Mouse (Mus musculus) CH12.LX (cell line): Measurements from ENCODE around the gene Inpp5a. TPM values are rescaled to one million over a fixed set of nuclear protein-coding genes. Genes with fewer than 3 reads are reported as not detected.

ENCODE experiments used
- DNase-seq: peaks from one replicate; pipeline ENCODE4 v3.0.0-alpha.2; 2013; ENCODE audit errors: extremely low read depth
- H3K27ac ChIP-seq: 2 replicates; pipeline ENCODE4 v1.5.1; 2012; ENCODE audit warnings: low read depth, mild to moderate bottlenecking, control low read depth, moderate library complexity; ENCODE audit not compliant: insufficient read depth
- H3K27me3 ChIP-seq: replicated peaks from 2 replicates; pipeline ENCODE3; 2012; ENCODE audit warnings: inconsistent platforms
- H3K36me3 ChIP-seq, 2 experiments: replicated peaks in 1 of 2; 2 replicates each; pipeline versions ENCODE3 to v1.6.1; 2012; ENCODE audit warnings: inconsistent platforms in 1 of 2, low read length in 1 of 2, mild to moderate bottlenecking in 1 of 2, mixed read lengths in 1 of 2, moderate library complexity in 1 of 2; ENCODE audit not compliant: control insufficient read depth in 1 of 2, insufficient read depth in 1 of 2
- H3K4me1 ChIP-seq, 2 experiments: 2 replicates each; pipeline ENCODE4 v1.6.1; 2012; ENCODE audit warnings: inconsistent platforms in 1 of 2, moderate library complexity in 1 of 2; ENCODE audit not compliant: insufficient read depth in 2 of 2, control insufficient read depth in 1 of 2
- H3K4me2 ChIP-seq: 2 replicates; pipeline ENCODE4 v1.6.1; 2012; ENCODE audit warnings: low read depth, mild to moderate bottlenecking, control low read depth; ENCODE audit not compliant: poor library complexity, insufficient read depth, severe bottlenecking
- H3K4me3 ChIP-seq, 3 experiments: fragments of 150-350 bp in 1 of 3; sonication (generic) in 1 of 3; replicated peaks in 1 of 3; 2 replicates each; pipeline versions ENCODE3 to v1.5.1; 2011 to 2012; ENCODE audit warnings: low read depth in 2 of 3, low read length in 2 of 3, mild to moderate bottlenecking in 2 of 3, moderate library complexity in 2 of 3, control low read depth in 1 of 3, improper control_type of control experiment in 1 of 3, inconsistent platforms in 1 of 3, mixed read lengths in 1 of 3; ENCODE audit not compliant: poor library complexity in 1 of 3
- H3K79me2 ChIP-seq: replicated peaks from 2 replicates; pipeline ENCODE4 v1.6.1; 2012; ENCODE audit warnings: mild to moderate bottlenecking, moderate library complexity; ENCODE audit not compliant: control insufficient read depth, poor library complexity, insufficient read depth, severe bottlenecking; ENCODE audit errors: extremely low read depth
- H3K9ac ChIP-seq: 2 replicates; pipeline ENCODE4 v1.6.1; 2012; ENCODE audit warnings: low read depth, mild to moderate bottlenecking, control low read depth, moderate library complexity; ENCODE audit not compliant: insufficient read depth
- H3K9me3 ChIP-seq: replicated peaks from 2 replicates; pipeline ENCODE3; 2012; ENCODE audit warnings: low read length, inconsistent platforms, mixed read lengths
- BHLHE40 ChIP-seq: IDR thresholded peaks from 2 replicates; pipeline ENCODE4 v1.6.1; 2011; ENCODE audit warnings: mild to moderate bottlenecking, low read depth, low read length, improper control_type of control experiment
- CTCF ChIP-seq, 2 experiments: IDR thresholded peaks in 1 of 2; conservative IDR thresholded peaks in 1 of 2; 2 replicates each; pipeline ENCODE4 v1.5.1; 2011 to 2012; ENCODE audit warnings: low read depth in 2 of 2, low read length in 2 of 2, improper control_type of control experiment in 1 of 2, inconsistent platforms in 1 of 2, mild to moderate bottlenecking in 1 of 2, moderate library complexity in 1 of 2
- E2F4 ChIP-seq: IDR thresholded peaks from 2 replicates; pipeline ENCODE4 v1.6.1; 2011; ENCODE audit warnings: low read depth, low read length, improper control_type of control experiment; ENCODE audit not compliant: insufficient replicate concordance
- ELF1 ChIP-seq: IDR thresholded peaks from 2 replicates; pipeline ENCODE4 v1.6.1; 2014; ENCODE audit warnings: low read depth, mild to moderate bottlenecking, inconsistent platforms, low read length, improper control_type of control experiment
- ETS1 ChIP-seq: conservative IDR thresholded peaks from 2 replicates; pipeline ENCODE4 v1.6.1; 2012; ENCODE audit warnings: low read depth, mild to moderate bottlenecking, inconsistent platforms, low read length, improper control_type of control experiment, moderate library complexity
- HCFC1 ChIP-seq: IDR thresholded peaks from 2 replicates; pipeline ENCODE4 v1.6.1; 2012; ENCODE audit warnings: low read depth, mild to moderate bottlenecking, inconsistent platforms, low read length, improper control_type of control experiment
- JUN ChIP-seq: IDR thresholded peaks from 2 replicates; pipeline ENCODE4 v1.6.1; 2011; ENCODE audit warnings: low read depth, mild to moderate bottlenecking, low read length, improper control_type of control experiment, moderate library complexity; ENCODE audit not compliant: insufficient read depth
- JUND ChIP-seq: conservative IDR thresholded peaks from 2 replicates; pipeline ENCODE4 v1.6.1; 2011; ENCODE audit warnings: low read depth, low read length, improper control_type of control experiment
- MAFK ChIP-seq: IDR thresholded peaks from 2 replicates; pipeline ENCODE4 v1.6.1; 2011; ENCODE audit warnings: low read length, improper control_type of control experiment; ENCODE audit not compliant: insufficient replicate concordance
- MAX ChIP-seq: IDR thresholded peaks from 2 replicates; pipeline ENCODE4 v1.6.1; 2011; ENCODE audit warnings: low read length, improper control_type of control experiment
- MAZ ChIP-seq: IDR thresholded peaks from 2 replicates; pipeline ENCODE4 v1.6.1; 2012; ENCODE audit warnings: low read depth, mild to moderate bottlenecking, inconsistent platforms, low read length, improper control_type of control experiment, moderate library complexity
- MYC ChIP-seq: IDR thresholded peaks from 2 replicates; pipeline ENCODE4 v1.6.1; 2011; ENCODE audit warnings: low read depth, mild to moderate bottlenecking, improper control_type of control experiment, low read length
- NELFE ChIP-seq: IDR thresholded peaks from 2 replicates; pipeline ENCODE4 v1.6.1; 2011; ENCODE audit warnings: low read depth, low read length, improper control_type of control experiment
- PAX5 ChIP-seq: IDR thresholded peaks from 2 replicates; pipeline ENCODE4 v1.6.1; 2012; ENCODE audit warnings: low read length, inconsistent platforms, mixed read lengths
- POLR2A ChIP-seq: IDR thresholded peaks from 2 replicates; pipeline ENCODE4 v1.6.1; 2011; ENCODE audit warnings: low read depth, mild to moderate bottlenecking, improper control_type of control experiment, low read length
- POLR2AphosphoS2 ChIP-seq: IDR thresholded peaks from 2 replicates; pipeline ENCODE4 v1.6.1; 2011; ENCODE audit warnings: low read depth, low read length, improper control_type of control experiment
- TBP ChIP-seq: conservative IDR thresholded peaks from 2 replicates; pipeline ENCODE4 v1.6.1; 2011; ENCODE audit warnings: low read depth, low read length, improper control_type of control experiment
- TCF12 ChIP-seq: IDR thresholded peaks from 2 replicates; pipeline ENCODE4 v1.6.1; 2014; ENCODE audit warnings: low read depth, mild to moderate bottlenecking, inconsistent platforms, low read length, improper control_type of control experiment
- ZKSCAN1 ChIP-seq: IDR thresholded peaks from 2 replicates; pipeline ENCODE4 v1.6.1; 2012; ENCODE audit warnings: low read depth, inconsistent platforms, low read length, improper control_type of control experiment, borderline replicate concordance
- dilution Hi-C: fragments of 300-500 bp; cut with MboI; formaldehyde crosslinking; loops from 2 replicates; pipeline ENCODE4 v1.14.3; 2020; ENCODE audit warnings: low sequenced_read_pairs; ENCODE audit not compliant: extremely low pct_unique_long_range_greater_than_20kb, extremely low pct_ligation_motif_present
- in situ Hi-C: fragments of 300-500 bp; cut with MboI; formaldehyde crosslinking; loops from 3 replicates; pipeline ENCODE4 v1.14.3; 2019; ENCODE audit warnings: low sequenced_read_pairs, low pct_ligation_motif_present, low pct_unique_long_range_greater_than_20kb, mixed read lengths
- polyA plus RNA-seq: library from polyadenylated mRNA; unstranded; fragments of >175 nt; gene quantifications from 2 replicates; pipeline ENCODE4 v1.2.1, GENCODE M21; 2012; ENCODE audit warnings: low read depth; ENCODE audit not compliant: insufficient read length
- total RNA-seq, 2 experiments: library from RNA; depleted of rRNA; stranded (reverse); fragments of 300-350 nt in 1 of 2; fragments of >200 nt in 1 of 2; gene quantifications; 2 replicates each; pipeline ENCODE4 v1.2.3; 2012 to 2014

The Inpp5a gene
- total and polyA plus RNA-seq, 3 experiments, result 1.7 to 5.4 (median 3.0) TPM

DNA sequence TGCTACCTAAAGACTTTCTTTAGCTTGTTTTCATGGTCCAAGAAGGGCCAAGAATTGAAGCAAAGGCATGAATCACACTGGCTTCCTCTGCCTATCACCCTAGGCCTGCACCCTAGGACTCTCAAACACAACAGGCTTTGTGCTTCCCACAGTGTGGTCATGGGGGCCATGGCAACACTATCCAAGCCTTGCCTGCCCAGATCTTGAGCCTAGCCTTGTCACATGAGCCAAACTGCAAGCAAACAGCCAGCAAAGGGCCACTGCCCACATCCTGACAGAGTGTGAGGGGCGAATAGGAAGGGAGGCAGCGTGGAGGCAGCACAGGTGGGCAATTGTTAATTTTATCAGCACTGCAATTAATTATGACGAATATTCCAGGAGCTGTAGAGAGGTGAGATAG lies 183.8 kb downstream of the Inpp5a start:
- Histone ChIP-seq H3K27me3 (no peaks in the 10 kb centered on the region), H3K9ac (no peak overlapping the region)
- in situ Hi-C loops, result no loop called here
- TF ChIP-seq E2F4, result no peak
- no peak for TF ChIP-seq TCF12
- TF ChIP-seq, all 38 proteins: peak for 0
- dilution Hi-C loops, result no loop called here
- DNase-seq, result no peak
- H3K4me3 ChIP-seq, result no peak overlapping the region
- H3K36me3 ChIP-seq, result peaks cover 0 to 34% of the 10 kb centered on the region in 2 experiments
- H3K9me3 ChIP-seq, result no peaks in the 10 kb centered on the region
- peaks cover 0 to 6% of the 10 kb centered on the region in 2 experiments; a peak in 1 of 4 replicates for H3K4me1 ChIP-seq
- H3K79me2 ChIP-seq, result no peaks in the 10 kb centered on the region
- no peak overlapping the region for H3K4me2 ChIP-seq
- H3K27ac ChIP-seq, result no peak overlapping the region

DNA sequence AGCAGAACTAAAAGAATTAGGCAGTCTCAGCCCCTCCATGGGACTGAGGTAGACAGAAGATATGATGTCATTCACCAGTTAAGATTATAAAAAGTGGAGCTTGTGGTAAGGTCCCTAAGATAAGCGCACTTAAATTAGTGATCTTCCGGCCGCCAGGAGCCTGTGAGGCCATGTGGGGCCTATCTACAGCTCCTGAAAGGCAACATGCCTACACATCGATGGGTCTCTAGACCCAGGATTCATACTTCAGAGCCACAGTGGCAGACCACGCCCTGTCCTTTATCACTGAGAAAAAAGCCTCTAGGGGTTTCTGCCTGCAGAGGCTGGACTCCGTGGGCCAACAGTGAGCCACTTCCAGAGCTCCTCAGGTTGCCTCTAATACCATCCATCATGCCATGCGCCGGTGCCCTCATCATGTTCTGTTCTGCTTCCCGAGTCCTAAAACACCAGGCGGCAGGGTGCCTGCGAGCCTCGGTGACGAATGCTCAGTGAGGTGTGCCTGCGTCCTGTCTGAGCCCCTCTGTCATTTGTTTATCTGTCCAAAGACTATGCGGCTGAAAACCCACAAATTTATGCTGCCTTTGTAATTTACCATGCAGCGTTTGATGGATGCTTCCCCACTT lies 187.3 kb downstream of the Inpp5a start:
- in situ Hi-C loops (no loop called here), dilution Hi-C loops (no loop called here)
- Histone ChIP-seq H3K4me1 (no peaks in the 10 kb centered on the region), H3K27ac (no peak overlapping the region), H3K36me3 (peaks cover 0 to 40% of the 10 kb centered on the region in 2 experiments), H3K79me2 (no peaks in the 10 kb centered on the region), H3K9me3 (peaks cover 5% of the 10 kb centered on the region), H3K9ac (no peak overlapping the region), H3K4me3 (no peak overlapping the region), H3K27me3 (no peaks in the 10 kb centered on the region), H3K4me2 (no peak overlapping the region)
- DNase-seq, result no peak
- TF ChIP-seq ETS1 (no peak), ZKSCAN1 (no peak), POLR2A (no peak), POLR2AphosphoS2 (no peak), PAX5 (no peak), MAFK (no peak), CTCF (conservative IDR thresholded peaks at IDR 0.05 in 1 of 2, IDR thresholded peaks at IDR 0.05 in 1 of 2; ENCODE audit: low read depth in 2 of 2, low read length in 2 of 2) (no peak), BHLHE40 (no peak), TBP (no peak), JUND (no peak), JUN (no peak), TCF12 (no peak), MAZ (no peak), NELFE (no peak), MAX (no peak), HCFC1 (no peak), MYC (no peak), E2F4 (no peak), ELF1 (no peak)
